Mouse (Mus musculus) lung, postnatal 14 days (tissue): ENCODE measurements around the gene Vsir.
A peak's percentile ranks its signal among the peaks of the same experiment; 100 is the strongest.

Experiments used
- DNase-seq: peaks from one replicate; pipeline ENCODE4 v3.0.0; 2021

Vsir gene

DNA sequence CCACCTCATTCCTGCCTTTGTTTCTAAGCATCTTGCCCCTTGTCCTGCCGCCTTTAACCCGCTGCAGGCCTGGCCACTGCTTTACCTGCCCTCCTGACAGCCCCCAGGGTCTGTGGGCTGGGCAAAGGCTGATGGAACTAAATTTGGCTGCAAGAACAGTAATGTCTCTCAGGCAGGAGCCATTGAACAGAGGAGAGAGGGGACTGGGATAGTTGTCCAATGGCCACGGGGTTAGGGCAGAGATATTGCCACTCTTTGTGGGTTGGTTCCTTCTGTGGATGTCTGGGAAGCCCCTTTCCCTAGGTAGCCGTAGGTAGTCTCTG lies 7.3 kb downstream of the Vsir start:
- DNase-seq, result no peak

DNA sequence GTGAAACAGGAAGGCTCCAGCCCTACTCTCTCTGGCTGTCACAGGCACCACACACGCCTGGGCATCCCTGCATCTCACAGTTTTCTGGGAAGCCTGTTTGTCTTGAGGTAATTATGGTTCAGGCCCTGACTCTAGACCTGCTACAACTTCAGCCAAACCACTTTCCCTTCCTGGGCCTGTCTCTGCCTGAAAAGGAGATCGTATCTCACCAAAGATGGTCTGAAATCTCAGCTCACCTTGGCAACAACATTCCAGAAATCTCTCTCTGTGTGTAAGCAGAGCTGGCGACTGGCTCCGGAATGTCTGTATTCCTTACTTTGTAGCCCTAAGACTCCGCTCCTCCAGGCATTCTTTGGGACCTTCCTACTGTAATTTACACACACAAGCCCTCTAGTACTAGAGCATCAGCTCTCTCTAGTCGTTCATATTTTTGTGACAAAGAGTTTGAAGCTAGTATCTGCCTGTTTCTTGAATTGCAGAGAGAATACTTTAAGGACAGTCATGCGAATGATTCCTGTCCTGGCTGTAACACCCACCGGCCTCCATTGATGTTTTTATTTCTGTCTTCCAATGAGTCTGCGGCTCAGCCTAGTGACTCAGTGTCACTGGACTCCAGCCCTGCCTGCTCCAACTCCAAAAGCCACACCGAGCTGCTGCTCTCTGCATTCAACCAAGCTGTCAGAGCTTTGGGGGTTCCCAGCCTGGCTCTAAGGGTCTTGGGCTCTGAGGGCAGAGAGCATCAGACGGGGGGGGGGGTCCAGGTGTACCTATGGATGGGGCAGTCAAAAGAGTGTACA lies 8.4 kb downstream of the Vsir start:
- DNase-seq, result no peak

DNA sequence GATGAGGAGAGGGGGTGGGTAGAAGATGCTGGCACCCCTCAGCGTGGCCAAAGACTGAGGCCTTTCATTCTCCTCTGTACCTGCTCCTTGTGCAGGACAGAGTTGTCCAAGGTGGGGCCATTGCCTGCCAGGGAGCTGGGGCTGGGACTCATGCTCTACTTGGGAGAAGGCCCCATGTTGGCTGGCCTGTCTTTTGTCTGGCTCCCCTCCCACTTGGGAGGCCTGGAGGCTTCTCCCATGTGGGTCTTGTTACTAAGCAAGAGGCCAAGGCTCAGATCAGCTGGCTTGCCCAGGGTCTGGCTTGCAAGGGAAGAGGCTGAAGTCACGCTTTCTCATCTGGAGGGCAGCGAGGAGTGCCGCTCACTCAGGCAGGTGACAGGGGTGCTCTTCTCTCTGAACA lies 10.8 kb downstream of the Vsir start:
- no peak for DNase-seq

DNA sequence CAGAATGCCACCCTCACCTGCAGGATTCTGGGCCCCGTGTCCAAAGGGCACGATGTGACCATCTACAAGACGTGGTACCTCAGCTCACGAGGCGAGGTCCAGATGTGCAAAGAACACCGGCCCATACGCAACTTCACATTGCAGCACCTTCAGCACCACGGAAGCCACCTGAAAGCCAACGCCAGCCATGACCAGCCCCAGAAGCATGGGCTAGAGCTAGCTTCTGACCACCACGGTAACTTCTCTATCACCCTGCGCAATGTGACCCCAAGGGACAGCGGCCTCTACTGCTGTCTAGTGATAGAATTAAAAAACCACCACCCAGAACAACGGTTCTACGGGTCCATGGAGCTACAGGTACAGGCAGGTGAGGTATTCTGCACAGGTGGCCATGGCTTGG lies 11.2 kb downstream of the Vsir start:
- DNase-seq, result no peak

DNA sequence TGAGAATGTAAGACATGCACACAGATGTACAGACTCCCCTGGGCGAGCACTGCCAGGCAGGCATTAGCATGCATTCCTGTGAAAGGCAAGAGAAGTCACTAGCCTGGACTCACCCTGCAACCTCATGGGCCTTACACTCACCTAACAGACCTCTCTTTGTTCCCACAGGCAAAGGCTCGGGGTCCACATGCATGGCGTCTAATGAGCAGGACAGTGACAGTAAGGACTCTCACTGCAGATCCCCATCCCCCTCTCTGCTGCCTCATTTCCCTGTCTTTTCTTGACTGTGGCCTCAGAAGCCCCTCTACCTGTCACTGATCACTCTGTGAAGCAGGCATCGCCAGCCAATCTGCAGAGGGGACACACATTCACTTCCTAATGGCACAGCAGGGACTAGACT lies 12.1 kb downstream of the Vsir start:
- DNase-seq, result no peak

DNA sequence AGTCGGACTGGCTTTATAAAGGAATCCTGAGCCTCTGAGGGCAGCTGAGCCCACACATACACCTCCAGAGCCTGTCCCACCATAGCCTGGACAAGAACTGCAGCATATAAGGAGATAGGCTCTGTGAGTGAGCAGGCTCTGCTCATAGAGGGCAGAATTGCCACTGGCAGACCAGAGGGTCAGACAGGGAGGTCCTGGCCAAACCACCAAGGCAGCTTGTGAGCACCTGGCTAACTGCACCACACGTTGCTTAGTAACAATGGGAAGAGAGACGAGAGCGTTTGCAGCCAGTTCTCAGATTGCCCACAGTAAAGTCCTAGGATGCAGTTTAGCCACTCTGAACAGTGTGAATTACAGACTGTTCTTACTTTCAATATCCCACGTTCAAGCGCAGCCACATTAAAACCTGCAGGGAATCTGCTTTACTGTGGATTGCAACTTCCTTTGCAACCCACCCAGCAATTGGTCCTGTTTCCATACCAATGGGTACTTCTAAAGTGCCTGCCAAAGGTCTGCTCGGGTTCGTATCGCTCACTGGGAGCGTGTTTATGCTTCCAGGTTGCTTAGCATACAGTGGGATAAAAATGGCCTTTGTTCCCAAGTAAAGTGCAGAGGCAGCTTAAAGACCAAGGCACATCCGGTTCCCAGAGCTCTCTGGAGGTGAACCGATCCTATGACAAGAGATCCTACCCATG lies 15.1 kb downstream of the Vsir start:
- no peak for DNase-seq

DNA sequence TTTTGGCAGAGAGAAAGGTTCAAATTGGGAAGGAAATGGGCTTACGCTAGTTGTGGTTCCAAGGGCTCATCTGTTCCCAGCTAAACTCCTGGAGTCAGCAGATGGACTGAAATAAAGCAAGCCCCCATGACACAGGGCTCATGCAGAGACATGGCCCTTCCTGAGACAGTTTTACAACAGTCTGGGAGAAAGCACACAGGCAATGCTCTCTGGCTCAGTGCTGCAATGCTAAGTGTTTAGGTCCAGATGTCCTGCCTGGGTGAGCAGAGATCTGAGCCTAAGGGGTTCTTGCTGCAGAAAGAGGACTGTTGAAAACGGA lies 15.6 kb downstream of the Vsir start:
- no peak for DNase-seq

DNA sequence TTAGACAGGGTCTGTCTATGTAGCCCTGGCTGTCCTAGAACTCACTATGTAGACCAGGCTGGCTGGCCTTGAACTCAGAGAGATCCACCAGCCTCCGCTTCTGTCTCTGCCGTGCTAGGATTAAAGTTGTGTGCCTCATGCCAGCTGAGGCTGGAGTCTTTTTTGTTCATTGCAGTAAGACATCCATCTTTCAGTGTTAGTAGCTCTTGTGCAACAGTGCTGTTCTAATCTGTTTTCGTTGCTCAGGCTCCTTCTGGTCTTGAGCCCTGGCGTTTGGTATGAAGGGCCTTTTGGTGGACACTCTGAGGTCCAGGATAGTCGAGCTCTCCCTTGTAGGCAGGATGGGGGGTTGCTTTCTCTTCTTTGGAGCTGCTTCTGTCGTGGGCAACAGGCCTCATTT lies 16.8 kb downstream of the Vsir start:
- no peak for DNase-seq

DNA sequence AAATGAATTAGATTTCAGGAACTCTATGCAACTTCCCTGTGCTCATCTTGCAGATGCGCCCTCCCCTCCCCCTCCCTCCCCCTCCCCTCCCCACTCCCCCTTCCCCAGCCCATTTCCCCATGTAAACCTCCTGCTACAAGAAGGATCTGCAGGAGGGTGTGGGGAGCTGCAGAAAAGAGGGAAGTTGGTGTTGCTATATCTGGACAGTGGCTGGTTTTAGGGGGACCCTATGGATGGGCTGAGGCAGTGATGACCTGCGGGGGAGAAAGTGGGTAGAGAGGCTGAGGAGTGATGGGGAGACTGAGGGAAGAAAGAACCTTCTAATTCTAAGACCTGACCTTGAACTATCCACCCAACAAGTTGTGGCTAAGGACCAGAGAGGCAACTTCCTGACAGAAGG lies 20.5 kb downstream of the Vsir start:
- DNase-seq, result no peak

DNA sequence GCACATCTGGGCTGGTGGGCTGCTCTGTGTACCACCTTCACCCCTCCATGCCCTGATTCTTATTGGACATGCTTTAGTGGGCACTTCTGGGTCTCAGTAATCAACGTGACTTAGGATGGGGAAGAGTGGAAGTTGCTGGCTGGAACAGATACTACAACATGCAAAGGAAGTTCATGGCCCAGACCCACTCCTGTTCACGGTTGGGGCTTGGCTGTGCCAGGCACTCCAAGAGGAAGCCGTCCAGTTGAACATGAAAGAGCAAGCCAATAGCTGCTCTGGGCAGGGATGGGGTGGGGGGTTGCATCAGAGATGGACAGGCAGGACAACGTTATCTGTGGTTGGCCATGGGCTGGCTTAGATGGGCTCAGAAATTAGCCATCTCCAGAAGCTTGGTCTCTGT lies 21.3 kb downstream of the Vsir start:
- DNase-seq, result no peak

DNA sequence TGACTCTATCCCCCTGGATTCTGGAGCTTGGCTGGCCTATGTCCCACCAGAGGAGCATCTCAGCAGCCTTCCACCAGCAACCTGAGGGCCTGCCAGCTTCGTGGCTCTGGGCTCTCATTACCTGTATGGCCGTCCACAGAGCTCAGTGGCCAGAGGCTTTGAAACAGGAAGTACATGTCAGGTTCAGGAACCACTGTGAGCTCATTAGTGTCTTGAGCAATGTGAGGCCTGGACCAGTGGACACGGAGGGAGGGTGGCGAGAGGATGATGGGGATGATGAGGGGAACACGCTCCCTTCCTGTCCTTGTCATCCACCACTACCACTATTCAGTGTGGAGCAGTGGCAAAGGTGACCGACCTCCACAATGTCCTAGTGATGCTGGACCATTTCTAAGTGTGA lies 22.8 kb downstream of the Vsir start:
- DNase-seq, result no peak

DNA sequence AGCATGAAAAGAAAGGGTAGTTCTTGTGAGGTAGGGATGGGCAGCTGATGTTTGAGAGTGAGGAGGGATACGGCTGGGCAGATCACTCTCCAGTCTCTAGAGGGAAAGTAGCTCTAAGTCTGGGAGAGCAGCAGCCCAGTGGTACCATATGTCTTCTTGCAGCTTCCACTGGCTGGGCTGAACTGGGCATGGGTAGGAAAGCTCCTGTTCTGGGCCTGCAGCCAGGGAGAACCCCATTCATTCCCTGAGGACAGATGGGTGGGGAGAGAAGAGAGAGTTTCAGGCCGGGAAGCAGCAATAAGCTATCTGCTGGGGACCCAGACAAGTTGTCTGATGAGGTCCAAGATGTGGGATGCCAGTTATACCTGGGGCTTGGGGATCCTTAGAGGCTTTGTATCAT lies 23.4 kb downstream of the Vsir start:
- DNase-seq, result no peak

DNA sequence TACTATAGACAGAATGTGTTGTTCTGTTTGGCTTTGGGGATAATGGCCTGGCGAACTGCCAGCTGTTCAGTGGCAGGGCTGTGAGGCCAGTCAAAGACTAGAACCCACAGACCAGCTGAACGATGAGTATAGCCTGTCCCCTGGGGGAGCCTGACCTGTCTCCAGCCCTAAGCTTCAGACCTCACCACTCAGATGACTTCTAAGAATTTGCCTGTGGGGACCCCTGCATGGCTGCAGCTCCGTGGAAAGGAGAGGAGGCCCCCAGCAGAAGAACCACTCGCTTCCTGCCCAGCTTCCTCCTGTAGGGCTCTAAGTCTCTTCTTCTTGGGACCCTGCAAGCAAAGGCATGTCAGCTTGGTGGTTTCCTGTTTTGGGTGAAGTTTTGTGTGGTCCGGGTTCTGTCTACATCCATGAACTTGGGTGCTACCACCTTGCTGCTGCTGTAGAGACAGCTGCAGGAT lies 24.0 kb downstream of the Vsir start:
- no peak for DNase-seq

DNA sequence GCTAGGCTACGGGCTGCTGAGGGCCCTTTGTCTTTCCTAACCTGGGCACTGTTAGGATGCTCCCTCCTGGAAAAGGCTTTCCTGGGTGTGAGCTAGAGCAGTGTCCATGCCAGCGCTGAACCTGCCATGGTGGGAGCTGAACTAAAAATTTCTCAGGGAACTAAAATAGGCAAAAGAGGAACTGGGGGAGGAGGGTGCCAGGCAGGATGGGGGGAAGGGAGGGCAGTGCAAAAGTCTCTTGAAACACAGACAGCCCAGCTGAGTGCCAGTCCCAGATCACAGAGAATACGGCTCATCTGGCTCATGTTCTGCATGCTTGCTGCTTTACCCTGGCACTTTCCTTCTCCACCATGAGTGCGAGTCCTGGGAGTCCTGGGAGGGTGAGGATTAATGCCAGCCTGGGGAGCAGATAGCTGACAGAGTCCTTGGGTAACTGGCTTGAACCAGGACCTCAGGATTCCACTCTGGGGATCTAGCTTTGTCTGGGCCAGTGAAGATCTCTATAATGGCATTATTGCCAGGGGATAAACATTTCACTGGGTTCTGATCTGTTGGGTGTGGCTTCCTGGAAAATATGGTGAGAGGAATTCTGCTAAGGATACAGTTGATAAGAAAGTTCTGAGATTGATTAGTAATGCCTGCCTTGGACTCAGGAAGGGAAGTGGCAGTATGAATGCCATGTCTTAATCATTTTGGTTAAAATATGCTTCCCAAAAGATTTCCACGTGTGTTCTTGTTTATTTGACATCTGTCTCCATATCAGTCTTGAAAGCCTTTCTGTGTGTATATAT lies 25.1 kb downstream of the Vsir start:
- DNase-seq, result peak; percentile 42

DNA sequence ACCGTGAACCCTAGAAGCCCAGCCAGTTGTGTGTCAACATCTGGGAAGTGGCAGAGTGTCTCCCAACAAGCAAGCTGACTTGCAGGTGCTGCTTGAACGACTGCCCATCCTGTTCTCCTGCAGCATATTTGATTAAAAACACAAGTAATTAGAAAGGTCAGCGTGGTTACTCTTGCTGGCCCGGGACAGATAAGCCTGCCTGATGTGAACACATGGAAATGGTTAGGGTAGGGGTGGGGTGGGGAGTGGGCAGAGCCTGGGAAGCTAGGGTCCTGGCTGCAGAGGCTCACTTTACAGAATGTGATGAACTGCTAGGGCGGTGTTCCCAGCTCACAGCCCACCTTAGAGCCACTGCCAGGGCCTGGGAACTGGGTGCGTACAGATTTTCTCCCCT lies 26.9 kb downstream of the Vsir start:
- no peak for DNase-seq

DNA sequence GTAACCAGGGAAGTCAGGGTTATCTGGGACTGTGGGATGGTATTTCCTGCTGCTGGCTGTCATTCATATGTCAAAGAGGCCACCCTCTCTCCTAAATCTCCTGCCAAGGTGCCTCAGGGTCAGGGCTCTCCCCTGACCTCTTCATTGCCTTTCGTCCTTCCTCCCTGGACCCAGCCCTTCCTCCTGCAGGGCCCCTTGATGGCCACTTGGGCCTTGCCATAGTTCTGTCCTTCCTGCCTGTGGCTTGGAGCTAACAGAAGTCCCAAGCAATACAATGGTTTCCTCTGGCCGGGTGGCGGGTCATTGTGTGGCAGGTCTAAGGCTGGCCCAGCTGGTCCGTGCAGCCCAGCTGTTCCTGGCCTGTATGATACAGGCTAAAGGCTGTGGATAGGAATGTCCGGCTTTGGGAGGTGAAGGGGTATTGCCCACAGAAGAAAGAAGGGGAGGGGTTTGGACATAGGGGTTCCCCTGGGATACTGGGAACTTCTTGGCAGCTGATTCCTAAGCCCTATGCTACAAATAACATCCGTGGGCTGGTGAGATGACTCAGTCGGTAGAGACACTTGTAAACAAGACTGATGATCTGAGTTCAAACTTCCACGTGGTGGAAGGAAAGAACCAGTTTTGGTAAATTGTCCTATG lies 27.4 kb downstream of the Vsir start:
- peak; percentile 39 for DNase-seq

DNA sequence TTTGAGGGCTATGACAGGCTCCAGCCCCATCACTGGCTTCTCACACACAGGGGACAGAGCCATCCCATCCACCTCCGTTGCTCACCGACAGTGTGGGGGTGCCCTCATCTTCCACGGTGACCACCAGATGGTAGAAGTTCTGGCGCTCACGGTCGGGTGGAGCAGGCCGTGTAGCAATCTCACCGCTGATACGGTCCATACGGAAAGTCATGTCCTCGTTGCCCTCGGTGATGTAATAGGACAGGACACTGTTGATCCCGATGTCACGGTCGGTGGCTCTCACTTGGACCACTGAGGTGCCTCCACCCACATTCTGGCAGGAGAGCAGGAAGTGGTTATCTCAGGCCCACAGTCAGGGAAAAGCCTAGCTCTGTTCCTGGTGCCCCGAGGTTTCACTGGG lies 30.1 kb downstream of the Vsir start:
- no peak for DNase-seq

DNA sequence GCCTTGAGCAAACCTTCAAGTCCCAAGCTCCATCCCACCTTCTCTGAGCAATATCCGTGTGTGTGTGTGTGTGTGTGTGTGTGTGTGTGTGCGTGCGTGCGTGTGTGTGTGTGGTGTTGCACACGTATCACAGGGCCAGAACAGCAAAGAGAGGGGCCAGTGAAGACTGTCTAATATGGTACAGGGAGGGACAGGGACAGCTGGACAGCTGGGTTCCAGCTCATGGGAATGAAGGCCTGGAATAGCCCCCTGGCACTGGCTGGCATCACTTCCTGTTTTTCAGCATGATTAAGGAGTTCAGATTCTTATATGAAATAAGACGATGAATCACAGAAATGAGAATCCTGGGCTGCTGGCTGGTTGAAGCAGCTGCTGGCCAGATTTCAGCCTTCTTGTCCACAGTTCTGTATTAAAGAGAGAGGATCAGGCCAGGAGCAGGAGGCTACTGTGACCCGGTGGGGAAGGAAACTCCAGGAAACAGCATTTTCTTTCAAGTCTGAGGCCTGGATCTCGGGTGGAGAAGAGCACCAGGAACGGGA lies 32.8 kb downstream of the Vsir start:
- DNase-seq, result no peak

DNA sequence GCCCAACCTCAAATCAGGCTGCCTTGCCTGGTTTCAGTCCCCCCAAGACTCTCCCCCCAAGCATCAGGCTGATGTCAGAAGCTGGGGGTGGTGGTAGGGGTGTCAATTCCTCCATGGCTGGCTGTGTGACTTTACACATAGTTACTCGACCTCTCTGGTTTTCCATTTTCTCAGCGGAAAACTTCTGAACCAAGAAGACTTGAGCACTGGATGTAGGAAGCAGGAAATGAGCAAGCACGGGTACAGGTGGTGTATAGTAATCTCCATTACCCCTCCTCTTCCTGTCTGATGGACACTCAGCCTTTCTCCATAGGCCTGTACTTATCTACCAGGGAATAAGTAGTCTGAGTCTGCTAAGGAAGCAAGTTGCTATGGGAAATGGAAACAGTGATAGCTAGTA lies 33.6 kb downstream of the Vsir start:
- no peak for DNase-seq

DNA sequence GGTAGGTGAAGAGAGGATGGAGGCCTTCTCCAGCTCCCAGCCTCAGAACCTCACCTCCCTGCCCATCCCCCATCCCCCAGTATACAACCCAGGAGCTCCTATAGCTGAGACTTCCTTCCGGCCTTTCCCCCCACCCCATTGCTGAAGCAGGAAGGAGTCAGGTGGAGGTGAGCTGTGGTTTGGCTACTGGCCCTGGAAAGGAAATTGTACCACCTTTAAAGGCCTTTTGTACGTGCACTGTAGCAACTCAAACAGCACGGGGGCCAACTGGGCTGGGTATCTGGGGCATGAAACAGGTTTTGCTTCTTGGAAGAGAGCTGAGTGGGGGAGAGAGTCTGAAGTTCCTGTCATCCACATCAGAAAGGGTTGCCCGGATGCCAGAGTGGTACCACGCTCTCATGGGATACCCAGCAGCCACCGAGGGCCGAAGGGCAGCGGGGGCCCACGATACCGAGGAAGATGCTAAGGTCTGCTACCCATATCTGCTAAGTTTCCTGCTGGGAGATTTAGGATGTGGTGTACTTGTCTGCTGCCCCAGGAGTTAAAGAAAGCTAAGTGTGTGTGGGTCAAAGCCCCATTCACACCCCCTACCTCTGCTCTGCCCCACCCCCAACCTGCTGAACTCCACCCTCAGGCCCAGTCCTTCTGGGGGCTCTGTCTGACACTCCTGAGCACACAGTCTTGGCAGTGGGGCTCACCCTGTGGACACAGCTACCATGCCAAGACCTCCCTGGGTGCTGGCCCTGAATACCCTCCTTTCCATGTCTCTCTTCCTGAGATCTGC lies 34.7 kb downstream of the Vsir start:
- no peak for DNase-seq

DNA sequence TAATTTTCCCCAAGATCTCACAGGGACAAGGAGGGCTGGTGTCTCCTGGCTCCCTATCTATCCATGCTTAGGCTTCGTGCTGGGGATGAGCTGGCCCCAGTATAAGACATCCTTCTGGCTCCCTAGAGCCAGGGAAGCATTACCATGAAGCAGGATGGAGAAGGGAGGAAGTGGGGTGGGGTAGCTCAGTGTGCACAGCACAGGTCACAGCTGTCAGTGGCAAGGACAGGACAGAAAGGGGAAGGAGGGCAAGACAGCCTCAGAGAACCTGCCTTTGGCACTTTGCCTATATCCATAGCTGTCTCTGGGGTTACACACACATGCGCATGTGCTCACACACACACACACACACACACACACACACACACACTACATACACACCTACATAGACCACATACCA lies 41.7 kb downstream of the Vsir start:
- no peak for DNase-seq

DNA sequence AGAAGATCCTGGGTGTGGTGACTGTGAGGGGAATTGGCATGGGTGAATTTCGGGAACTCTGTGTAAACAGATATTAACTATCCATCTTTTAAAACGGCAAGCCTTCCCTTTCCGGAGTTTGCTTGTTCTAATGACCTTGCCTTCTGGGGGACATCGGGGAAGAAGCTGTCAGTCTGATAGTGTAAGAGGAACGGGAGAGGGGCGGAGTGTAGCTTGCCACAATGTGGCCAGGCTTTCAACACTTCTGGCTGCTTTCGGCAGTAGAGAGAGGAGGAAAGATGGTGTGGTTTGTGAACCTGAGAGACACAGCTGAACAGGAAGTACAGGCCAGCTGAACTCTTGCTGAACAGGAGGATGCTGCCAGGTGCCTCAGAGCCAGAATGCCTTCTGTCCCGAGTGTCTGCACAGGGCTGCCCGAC lies 42.8 kb downstream of the Vsir start:
- peak; percentile 28 for DNase-seq
